Mouse (Mus musculus) small intestine, adult 2 months (tissue): ENCODE results near the gene H2-Eb2. TPM values are rescaled to one million over a fixed set of nuclear protein-coding genes. Genes with fewer than 3 reads are reported as not detected.

ENCODE experiments used
- H3K27ac ChIP-seq: fragments of 200-500 bp; 2 replicates; pipeline ENCODE4 v1.5.1; 2012; ENCODE audit warnings: low read depth, low read length, control low read depth, inconsistent platforms; ENCODE audit not compliant: insufficient read depth
- H3K27me3 ChIP-seq: fragments of 200-500 bp; 2 replicates; pipeline ENCODE4 v1.6.1; 2012; ENCODE audit warnings: mild to moderate bottlenecking, moderate library complexity, low read length, inconsistent platforms; ENCODE audit not compliant: control insufficient read depth, insufficient read depth
- H3K36me3 ChIP-seq: fragments of 200-500 bp; 2 replicates; pipeline ENCODE4 v1.6.1; 2012; ENCODE audit warnings: mild to moderate bottlenecking, low read length, control low read depth, inconsistent platforms; ENCODE audit not compliant: control insufficient read depth, insufficient read depth
- H3K4me1 ChIP-seq: fragments of 200-500 bp; 2 replicates; pipeline ENCODE4 v1.6.1; 2012; ENCODE audit warnings: low read length, inconsistent platforms, mixed read lengths; ENCODE audit not compliant: control insufficient read depth, insufficient read depth, insufficient read length
- H3K4me3 ChIP-seq: fragments of 200-500 bp; 2 replicates; pipeline ENCODE4 v1.5.1; 2012; ENCODE audit warnings: low read depth, mild to moderate bottlenecking, control low read depth, inconsistent platforms, low read length, moderate library complexity
- CTCF ChIP-seq: fragments of 200-500 bp; IDR thresholded peaks from 2 replicates; pipeline ENCODE4 v1.5.1; 2012; ENCODE audit warnings: low read depth, mild to moderate bottlenecking, control low read depth, inconsistent platforms, low read length, moderate library complexity, mixed read lengths; ENCODE audit not compliant: insufficient replicate concordance, insufficient read length; ENCODE audit errors: extremely low read depth
- POLR2A ChIP-seq: fragments of 200-500 bp; IDR thresholded peaks from 2 replicates; pipeline ENCODE4 v1.6.1; 2012; ENCODE audit warnings: low read depth, mild to moderate bottlenecking, control low read depth, inconsistent platforms, low read length, moderate library complexity
- WGBS: fragments of 180-500 bp; shearing (Covaris S2); methylation state at CpG from one replicate; pipeline ENCODE4 v1.1.7; 2018; 5-methylcytosine and 5-hydroxymethylcytosine counted together
- polyA plus RNA-seq: library from polyadenylated mRNA; depleted of rRNA; stranded (reverse); fragments of >200 nt; gene quantifications from 2 replicates; pipeline ENCODE4 v1.2.3, GENCODE M21; 2012; rRNA removed

H2-Eb2 gene
- polyA plus RNA-seq, 1 experiment, result 1.2 TPM

- 64% methylated on average over 2 of the region's 2 CpGs for WGBS
- TF ChIP-seq CTCF (no peak), POLR2A (no peak)
- Histone ChIP-seq H3K4me3 (no peak overlapping the region), H3K27ac (no peak overlapping the region), H3K27me3 (no peaks in the 10 kb centered on the region), H3K4me1 (no peaks in the 10 kb centered on the region), H3K36me3 (peaks cover 30% of the 10 kb centered on the region)
Observed at GRCm38 (mm10) chr17:34386656-34387055, 61.2 kb downstream of the H2-Eb2 start.

GRCm38 (mm10) chr17:34388513-34388912 is 63.0 kb downstream of the H2-Eb2 start:
- H3K4me1 ChIP-seq, result no peaks in the 10 kb centered on the region
- TF ChIP-seq POLR2A (no peak), CTCF (peak; percentile 65; the same call in 1 of the 2 replicates)
- peaks cover 15% of the 10 kb centered on the region for H3K36me3 ChIP-seq
- H3K27me3 ChIP-seq, result no peaks in the 10 kb centered on the region
- H3K27ac ChIP-seq, result no peak overlapping the region
- H3K4me3 ChIP-seq, result no peak overlapping the region
- WGBS, result 40% methylated on average over 4 of the region's 4 CpGs

Other genes with a start within 250 kb of the H2-Eb2 start
- gene H2-Oa, start 233.3 kb upstream of the H2-Eb2 start, polyA plus RNA-seq, result 7.2 and 16.6 TPM in 2 replicates
- gene H2-DMa, start 206.1 kb upstream of the H2-Eb2 start, polyA plus RNA-seq, result 35.4 and 169 TPM in 2 replicates
- 41.2 and 73.1 TPM in 2 replicates for gene Brd2, start 203.0 kb upstream of the H2-Eb2 start, polyA plus RNA-seq
- 12.7 and 25.4 TPM in 2 replicates for gene H2-DMb2, start 182.4 kb upstream of the H2-Eb2 start, polyA plus RNA-seq
- 39.0 and 281 TPM in 2 replicates for gene H2-DMb1, start 172.6 kb upstream of the H2-Eb2 start, polyA plus RNA-seq
- 35.1 and 100 TPM in 2 replicates for gene Tap1, start 138.1 kb upstream of the H2-Eb2 start, polyA plus RNA-seq
- 112 and 204 TPM in 2 replicates for gene Psmb9, start 137.9 kb upstream of the H2-Eb2 start, polyA plus RNA-seq
- 135 and 293 TPM in 2 replicates for gene Psmb8, start 127.9 kb upstream of the H2-Eb2 start, polyA plus RNA-seq
- gene Tap2, start 122.1 kb upstream of the H2-Eb2 start, polyA plus RNA-seq, result 30.4 and 66.1 TPM in 2 replicates
- 5.3 and 13.7 TPM in 2 replicates for gene H2-Ob, start 86.8 kb upstream of the H2-Eb2 start, polyA plus RNA-seq
- 860 and 5,426 TPM in 2 replicates for gene H2-Ab1, start 68.0 kb upstream of the H2-Eb2 start, polyA plus RNA-seq
- gene H2-Aa, start 37.8 kb upstream of the H2-Eb2 start, polyA plus RNA-seq, result 155 and 792 TPM in 2 replicates
- gene H2-Eb1, start 19.8 kb upstream of the H2-Eb2 start, polyA plus RNA-seq, result 91.6 and 398 TPM in 2 replicates
- 43.4 and 105 TPM in 2 replicates for gene Btnl2, start 29.2 kb downstream of the H2-Eb2 start, polyA plus RNA-seq
- 78.7 and 178 TPM in 2 replicates for gene Btnl1, start 51.5 kb downstream of the H2-Eb2 start, polyA plus RNA-seq
- not detected in 2 replicates for gene BC051142, start 73.2 kb downstream of the H2-Eb2 start, polyA plus RNA-seq
- 19.3 and 61.4 TPM in 2 replicates for gene Btnl4, start 151.7 kb downstream of the H2-Eb2 start, polyA plus RNA-seq
- 33.4 and 104 TPM in 2 replicates for gene Btnl6, start 191.7 kb downstream of the H2-Eb2 start, polyA plus RNA-seq
- gene Notch4, start 238.6 kb downstream of the H2-Eb2 start, polyA plus RNA-seq, result 12.1 and 16.7 TPM in 2 replicates